Mouse (Mus musculus) layer of hippocampus, postnatal 25 days (tissue): ENCODE data around the gene Nyap2. TPM values are rescaled to one million over a fixed set of nuclear protein-coding genes. Genes with fewer than 3 reads are reported as not detected.

Source experiments
- DNase-seq, 2 experiments: peaks; one replicate each; pipeline ENCODE4 v3.0.0; 2022; ENCODE audit warnings: mixed read lengths in 2 of 2, low spot score in 1 of 2; ENCODE audit errors: extremely low spot score in 1 of 2
- total RNA-seq, 2 experiments: library from RNA; stranded (reverse); gene quantifications; 2 replicates each; pipeline ENCODE4 v1.2.3; 2021

Gene Nyap2
- total RNA-seq: 10 to 100 TPM; 19.9 to 23.6 TPM

GRCm38 (mm10) chr1:81076831-81077664, at the start of gene Nyap2:
Gene Nyap2, plus strand, starts transcription at chr1:81076950.
- peak; percentile 33 to 40 for DNase-seq

GRCm38 (mm10) chr1:81042907-81043868, 33.6 kb upstream of the Nyap2 start:
- no peak for DNase-seq

DNA sequence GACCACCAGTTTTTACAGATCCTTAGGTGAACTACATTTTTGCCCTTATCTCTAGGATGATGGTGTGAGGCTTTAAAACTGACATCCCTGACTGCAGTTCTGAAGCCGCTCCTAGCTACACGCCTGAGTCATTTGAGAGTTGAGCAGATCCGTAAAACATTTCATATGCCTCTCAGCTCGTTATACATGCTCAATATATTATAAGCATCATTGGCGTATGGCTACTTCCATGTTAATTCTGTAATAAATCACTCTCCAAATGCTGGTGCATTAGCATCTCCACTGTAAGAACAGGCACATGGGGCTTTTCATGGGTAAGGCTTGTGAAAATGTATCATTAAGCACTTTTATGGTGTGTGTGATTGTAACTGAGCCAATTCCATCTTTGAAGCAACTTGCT, 18.4 kb upstream of the Nyap2 start:
- no peak for DNase-seq

GRCm38 (mm10) chr1:81058835-81059234, 17.9 kb upstream of the Nyap2 start:
- no peak for DNase-seq

- no peak for DNase-seq
These were observed 13.9 kb upstream of the Nyap2 start for GRCm38 (mm10) chr1:81062811-81063210.

- peak; percentile 22 to 32 for DNase-seq
These were observed 491 bp upstream of the Nyap2 start for GRCm38 (mm10) chr1:81076259-81076658.

DNA sequence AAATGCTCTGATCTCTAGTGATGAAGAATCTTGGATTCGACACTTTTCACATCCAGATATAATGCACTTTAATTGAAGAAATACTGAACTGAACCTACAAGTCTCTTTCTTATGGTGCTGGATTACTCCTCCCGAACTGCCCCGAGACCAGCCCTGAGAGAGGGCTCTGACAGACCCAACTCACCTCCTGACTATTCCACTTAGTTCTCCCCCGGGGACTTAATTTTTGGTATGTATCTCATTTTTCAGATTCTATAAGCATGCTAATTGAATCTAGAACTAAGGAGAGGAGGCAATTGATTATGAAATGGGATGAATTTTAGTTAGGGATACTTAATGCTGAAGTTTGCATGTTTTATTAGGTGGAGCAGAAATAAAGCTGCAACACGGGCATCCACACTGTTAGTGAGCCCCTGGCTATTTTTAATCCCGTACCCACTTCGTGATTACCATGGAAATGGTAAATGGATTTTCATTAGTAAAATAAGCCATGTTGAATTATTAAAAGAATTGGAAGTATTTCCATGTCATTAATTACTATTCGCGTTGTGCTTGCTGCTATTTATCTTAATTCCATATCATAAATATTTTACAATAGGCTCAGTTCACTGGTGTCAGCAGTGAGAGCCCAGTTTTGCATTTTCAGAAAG, 1.0 kb downstream of the Nyap2 start:
- DNase-seq: peak in 1 of 2 experiments; percentile 10

DNA sequence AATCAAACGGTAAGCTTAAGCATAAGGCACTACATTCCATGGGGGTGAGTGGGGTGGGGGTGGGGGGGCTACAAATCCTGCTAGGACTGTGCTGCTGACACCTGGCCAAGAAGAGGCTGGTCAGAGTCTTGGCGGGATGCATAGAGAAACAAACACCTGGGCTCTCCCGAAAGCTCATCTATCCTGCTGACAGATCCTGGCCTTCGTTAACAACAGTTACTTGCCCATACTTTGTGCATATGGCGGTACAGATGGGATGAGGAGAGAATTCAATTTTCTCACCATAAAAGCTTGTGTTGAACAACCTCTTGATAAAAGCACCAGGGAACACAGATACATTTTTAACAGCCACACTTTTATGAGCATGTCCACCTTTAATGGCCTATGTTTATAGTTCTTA, 10.7 kb downstream of the Nyap2 start:
- no peak for DNase-seq

DNA sequence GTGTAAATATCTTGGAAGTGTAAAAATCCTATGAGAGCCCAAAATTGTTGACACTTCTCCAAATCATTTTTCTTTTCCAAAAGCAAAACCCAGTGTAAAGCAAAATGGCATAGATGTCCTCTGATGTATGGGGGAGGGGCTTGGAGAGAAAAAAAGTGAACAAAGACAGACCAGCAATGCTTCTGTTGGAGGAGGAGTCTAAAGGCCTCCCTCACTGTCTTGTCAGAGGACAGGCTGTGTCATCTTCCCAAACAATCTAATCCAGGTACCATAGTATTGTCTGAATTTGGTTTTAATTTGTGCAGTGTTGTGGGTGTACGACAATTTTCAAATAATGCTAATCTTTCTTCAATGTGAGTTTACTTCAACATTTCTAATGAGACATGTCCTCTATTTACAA, 13.7 kb downstream of the Nyap2 start:
- no peak for DNase-seq

DNA sequence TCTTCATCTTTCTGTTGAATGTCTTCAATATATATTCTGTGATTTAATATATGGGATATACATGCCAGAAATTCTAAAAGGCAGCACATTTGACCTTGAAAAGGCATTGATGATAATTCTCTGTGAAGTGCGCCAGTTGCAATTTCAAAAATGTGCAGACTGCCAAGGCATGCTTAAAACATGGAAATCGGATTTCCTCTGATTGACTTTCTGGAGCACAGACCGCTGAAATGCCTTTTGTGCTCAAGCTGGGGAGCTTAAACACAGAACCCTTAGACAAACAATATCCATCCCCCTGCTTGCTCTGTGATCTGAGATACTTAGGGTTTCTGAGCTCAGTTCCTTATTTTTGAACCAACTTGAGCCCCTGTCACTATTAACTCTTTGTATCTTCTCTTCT, 14.2 kb downstream of the Nyap2 start:
- DNase-seq: no peak

DNA sequence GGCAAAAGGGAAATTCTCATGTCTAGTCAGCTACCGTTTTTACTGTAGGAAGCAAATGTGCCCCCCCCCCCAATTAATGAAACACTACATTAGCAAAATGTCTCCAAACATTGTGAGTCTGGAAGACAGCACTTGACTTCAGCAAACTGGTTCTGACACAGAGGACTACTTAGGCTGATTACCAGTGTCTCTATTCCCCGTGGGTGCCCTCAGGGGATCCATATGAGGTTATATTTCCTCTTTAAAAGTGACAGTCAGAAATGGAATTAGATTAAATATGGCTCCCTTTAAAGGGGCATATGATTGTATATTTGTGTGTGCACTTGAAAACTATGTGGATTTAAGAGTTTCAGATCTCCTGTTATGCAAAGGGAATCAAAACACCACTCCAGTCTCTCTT, 15.3 kb downstream of the Nyap2 start:
- DNase-seq: no peak

- no peak for DNase-seq
These were observed 16.1 kb downstream of the Nyap2 start for GRCm38 (mm10) chr1:81092886-81093285.

GRCm38 (mm10) chr1:81098950-81099349, 22.2 kb downstream of the Nyap2 start:
- no peak for DNase-seq

- DNase-seq: no peak
These were observed 25.0 kb downstream of the Nyap2 start for GRCm38 (mm10) chr1:81101749-81102148.

- DNase-seq: no peak
These were observed 43.0 kb downstream of the Nyap2 start for GRCm38 (mm10) chr1:81119732-81120131.

DNA sequence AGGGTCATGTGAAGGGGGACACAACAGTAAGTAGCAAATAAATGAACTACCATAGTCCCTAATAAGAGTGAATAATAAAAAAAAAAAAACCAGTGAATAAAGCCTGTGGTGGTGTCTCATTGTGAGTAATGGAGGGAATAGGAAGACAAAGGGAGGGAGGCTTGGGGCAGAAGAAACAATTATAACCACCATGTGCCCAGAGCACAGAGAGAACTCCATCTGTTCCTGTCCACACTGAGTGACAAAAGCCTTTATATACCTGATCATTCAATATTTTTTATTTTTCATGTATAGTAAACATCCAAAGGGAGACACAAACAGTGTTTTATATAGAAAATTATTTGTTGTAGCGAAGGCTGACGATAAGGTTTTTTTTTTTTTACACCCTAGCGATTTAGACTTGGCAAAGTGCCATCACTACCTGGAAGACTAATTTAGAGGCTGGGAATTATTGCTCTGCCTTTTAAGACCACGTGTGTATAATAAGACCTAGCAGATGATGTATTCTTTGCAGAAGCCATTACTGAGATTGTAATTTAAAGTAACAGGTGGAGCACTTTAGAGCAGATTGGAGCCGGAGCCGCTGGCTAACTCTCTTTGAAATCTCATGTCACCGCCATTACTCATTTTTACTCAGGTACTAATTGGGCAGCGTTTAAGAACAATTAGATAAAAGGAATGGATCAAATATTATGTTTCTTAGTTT, 55.4 kb downstream of the Nyap2 start:
- no peak for DNase-seq

DNA sequence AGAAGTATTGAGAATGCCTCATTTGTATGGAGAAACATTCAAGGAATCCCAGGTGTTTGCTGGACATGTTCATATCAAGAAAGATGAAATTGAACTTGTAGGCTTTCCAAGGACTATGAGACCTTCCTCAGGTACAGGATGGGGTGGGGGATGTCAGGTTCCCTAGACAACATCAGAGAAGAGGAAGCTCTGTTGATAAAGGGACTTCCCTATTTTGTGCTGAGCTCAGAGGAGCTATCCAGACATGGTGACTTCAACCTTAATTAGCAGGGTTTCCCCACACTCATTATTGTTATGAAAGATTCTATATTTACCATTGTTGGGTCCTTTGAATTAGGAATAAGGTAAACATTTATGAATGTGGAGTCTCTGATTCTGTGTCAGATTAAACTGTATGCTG, 67.1 kb downstream of the Nyap2 start:
- no peak for DNase-seq

DNA sequence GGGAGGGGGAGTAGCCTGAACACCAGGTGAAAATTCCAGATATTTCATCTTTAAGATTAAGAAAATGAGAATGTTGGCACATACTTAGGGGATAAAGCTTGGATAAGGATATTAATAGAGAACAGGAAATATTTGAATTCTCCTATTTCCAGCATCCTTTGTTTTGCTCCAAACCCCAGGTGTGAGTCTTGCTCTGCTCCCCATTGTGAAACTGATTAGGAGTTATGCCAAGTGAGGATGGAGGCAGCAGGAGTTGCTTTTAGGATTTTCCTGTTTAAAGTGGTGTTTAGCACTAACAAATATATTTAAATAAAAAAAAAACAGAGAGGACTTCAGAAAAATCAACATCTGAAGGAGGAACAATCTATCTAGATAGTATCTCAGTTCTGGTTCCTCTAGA, 68.8 kb downstream of the Nyap2 start:
- DNase-seq: no peak

GRCm38 (mm10) chr1:81169245-81169644, 92.5 kb downstream of the Nyap2 start:
- DNase-seq: no peak

GRCm38 (mm10) chr1:81172703-81173102, 96.0 kb downstream of the Nyap2 start:
- DNase-seq: no peak
